Mouse (Mus musculus) ES-Bruce4 (cell line): ENCODE data around the gene Tti1.

Experiments
- CTCF ChIP-seq: IDR thresholded peaks from one replicate; pipeline ENCODE4 v1.8.1; 2011; ENCODE audit warnings: low read depth, low read length
- POLR2A ChIP-seq: IDR thresholded peaks from one replicate; pipeline ENCODE4 v1.8.1; 2011; ENCODE audit warnings: low read length; ENCODE audit not compliant: insufficient read depth

- no peak for TF ChIP-seq POLR2A
- no peak for TF ChIP-seq CTCF
These were observed 15.3 kb upstream of the Tti1 start for GRCm38 (mm10) chr2:158043504-158043903.
